Mouse (Mus musculus): ENCODE data around the gene Socs2. TPM values are rescaled to one million over a fixed set of nuclear protein-coding genes. Genes with fewer than 3 reads are reported as not detected.

The Socs2 gene
- total and polyA plus RNA-seq, 2 experiments from 2014 or later = 80.7 to 154 TPM

- Histone ChIP-seq H3K27me3 (ENCODE audit: insufficient read depth, low read length) (no peaks in the 10 kb centered on the region), H3K9ac (no peak overlapping the region), H3K4me2 (ENCODE audit: low read depth) (no peak overlapping the region), H3K36me3 (ENCODE audit: insufficient read depth) (no peaks in the 10 kb centered on the region), H3K4me3 (ENCODE audit: low read depth, low read length) (no peak overlapping the region), H3K9me3 (ENCODE audit: low read length) (peaks cover 4% of the 10 kb centered on the region; the same call in 1 of the 2 replicates), H3K4me1 (ENCODE audit: insufficient read depth) (no peaks in the 10 kb centered on the region), H3K27ac (ENCODE audit: low read depth, low read length) (no peak overlapping the region)
- WGBS = 88% methylated on average over 8 of the region's 8 CpGs
- TF ChIP-seq CTCF (IDR thresholded peaks at IDR 0.05; ENCODE audit: low read depth) = no peak
- DNase-seq (no peak), ATAC-seq (no peak)
Observed at GRCm38 (mm10) chr10:95384446-95384845, 32.5 kb downstream of the Socs2 start.

DNA sequence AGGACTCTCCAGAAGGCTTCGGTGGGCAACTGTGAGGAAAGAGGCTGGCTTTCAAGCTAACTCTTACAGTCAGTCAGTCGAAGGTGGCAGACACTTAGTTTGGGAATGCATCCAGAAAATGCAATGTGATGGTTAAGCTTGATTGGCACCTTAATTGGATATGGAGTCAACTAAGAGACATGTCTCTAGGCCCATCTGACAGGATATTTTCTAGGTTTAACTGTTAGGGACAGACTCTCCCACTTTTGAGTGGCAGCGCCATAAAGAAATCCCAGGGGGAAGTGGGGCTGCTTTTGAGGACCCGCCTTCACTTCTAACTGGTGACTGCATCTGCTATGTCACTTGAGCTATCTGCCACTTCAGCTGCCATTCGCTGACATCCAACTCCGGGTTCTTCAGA lies 43.6 kb downstream of the Socs2 start:
- TF ChIP-seq CTCF (IDR thresholded peaks at IDR 0.05; ENCODE audit: low read depth) = no peak
- ATAC-seq = peak; percentile 83
- peak; percentile 30 for DNase-seq
- no peaks in the 10 kb centered on the region for H3K36me3 ChIP-seq (ENCODE audit: insufficient read depth)
- 57% methylated on average over 6 of the region's 6 CpGs for WGBS
- no peaks in the 10 kb centered on the region for H3K4me1 ChIP-seq (ENCODE audit: insufficient read depth)
- no peak overlapping the region for H3K9ac ChIP-seq
- no peaks in the 10 kb centered on the region for H3K9me3 ChIP-seq (ENCODE audit: low read length)
- H3K27ac ChIP-seq (ENCODE audit: low read depth, low read length) = no peak overlapping the region
- no peak overlapping the region for H3K4me2 ChIP-seq (ENCODE audit: low read depth)
- no peaks in the 10 kb centered on the region for H3K27me3 ChIP-seq (ENCODE audit: insufficient read depth, low read length)
- H3K4me3 ChIP-seq (ENCODE audit: low read depth, low read length) = no peak overlapping the region

GRCm38 (mm10) chr10:95371942-95372341 lies 45.0 kb downstream of the Socs2 start:
- WGBS = 88% methylated on average over 3 of the region's 3 CpGs
- no peak for DNase-seq
- no peak overlapping the region for H3K4me2 ChIP-seq (ENCODE audit: low read depth)
- no peak overlapping the region for H3K4me3 ChIP-seq (ENCODE audit: low read depth, low read length)
- H3K27ac ChIP-seq (ENCODE audit: low read depth, low read length) = no peak overlapping the region
- H3K9ac ChIP-seq = no peak overlapping the region
- no peaks in the 10 kb centered on the region for H3K4me1 ChIP-seq (ENCODE audit: insufficient read depth)
- H3K27me3 ChIP-seq (ENCODE audit: insufficient read depth, low read length) = no peaks in the 10 kb centered on the region
- H3K9me3 ChIP-seq (ENCODE audit: low read length) = no peaks in the 10 kb centered on the region
- TF ChIP-seq CTCF (IDR thresholded peaks at IDR 0.05; ENCODE audit: low read depth) = no peak
- ATAC-seq = no peak
- no peaks in the 10 kb centered on the region for H3K36me3 ChIP-seq (ENCODE audit: insufficient read depth)

DNA sequence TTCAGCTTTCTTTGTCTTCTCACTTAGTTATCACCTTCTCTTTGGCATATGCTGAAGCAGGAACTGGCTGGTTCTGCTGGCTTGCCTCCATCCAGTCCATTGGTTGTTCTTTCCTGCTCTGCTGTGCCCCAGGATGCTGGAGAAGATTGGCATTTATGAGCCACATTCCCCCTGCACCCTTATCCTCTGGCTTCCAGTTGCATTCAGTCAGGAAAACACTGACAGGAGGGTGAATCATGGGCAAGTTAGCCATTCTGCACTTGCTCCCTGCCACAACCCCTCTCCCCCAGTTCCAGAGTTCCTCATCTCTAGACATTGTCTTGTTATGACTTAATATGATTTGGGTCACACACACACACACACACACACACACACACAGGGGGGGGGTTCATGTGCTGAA lies 47.8 kb downstream of the Socs2 start:
- ATAC-seq = no peak
- no peak for DNase-seq
- H3K9me3 ChIP-seq (ENCODE audit: low read length) = no peaks in the 10 kb centered on the region

DNA sequence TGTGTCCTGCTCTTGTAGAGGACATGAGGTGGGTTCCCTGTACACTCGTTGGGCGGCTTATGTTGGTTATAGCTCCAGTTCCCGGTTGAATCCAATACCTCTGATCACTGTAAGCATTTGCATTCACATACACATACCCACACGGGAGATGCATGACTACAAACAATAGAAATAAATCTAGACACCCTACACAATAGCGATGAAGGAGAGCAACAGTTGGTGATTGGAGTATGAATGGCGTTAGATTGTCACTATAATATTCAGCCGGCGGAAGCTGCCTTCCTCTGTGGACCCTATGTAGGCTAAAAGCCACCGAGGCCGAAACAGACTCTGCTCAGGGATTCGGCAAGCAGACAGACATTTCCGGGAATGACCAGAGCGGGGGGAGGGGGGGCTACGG lies 48.8 kb downstream of the Socs2 start:
- ATAC-seq = no peak
- 85% methylated on average over 14 of the region's 14 CpGs for WGBS
- H3K27ac ChIP-seq (ENCODE audit: low read depth, low read length) = no peak overlapping the region
- no peak overlapping the region for H3K9ac ChIP-seq
- no peak overlapping the region for H3K4me2 ChIP-seq (ENCODE audit: low read depth)
- no peaks in the 10 kb centered on the region for H3K4me1 ChIP-seq (ENCODE audit: insufficient read depth)
- H3K36me3 ChIP-seq (ENCODE audit: insufficient read depth) = no peaks in the 10 kb centered on the region
- no peak for DNase-seq
- TF ChIP-seq CTCF (IDR thresholded peaks at IDR 0.05; ENCODE audit: low read depth) = no peak
- H3K9me3 ChIP-seq (ENCODE audit: low read length) = no peaks in the 10 kb centered on the region
- no peaks in the 10 kb centered on the region for H3K27me3 ChIP-seq (ENCODE audit: insufficient read depth, low read length)
- H3K4me3 ChIP-seq (ENCODE audit: low read depth, low read length) = no peak overlapping the region

More for the DNA sequence above, 47.8 kb downstream of the Socs2 start:
- H3K4me2 ChIP-seq (ENCODE audit: low read depth) = no peak overlapping the region
- H3K36me3 ChIP-seq (ENCODE audit: insufficient read depth) = no peaks in the 10 kb centered on the region
- no peaks in the 10 kb centered on the region for H3K27me3 ChIP-seq (ENCODE audit: insufficient read depth, low read length)
- no peak overlapping the region for H3K27ac ChIP-seq (ENCODE audit: low read depth, low read length)
- TF ChIP-seq CTCF (IDR thresholded peaks at IDR 0.05; ENCODE audit: low read depth) = no peak
- no peaks in the 10 kb centered on the region for H3K4me1 ChIP-seq (ENCODE audit: insufficient read depth)
- H3K9ac ChIP-seq = no peak overlapping the region
- H3K4me3 ChIP-seq (ENCODE audit: low read depth, low read length) = no peak overlapping the region

DNA sequence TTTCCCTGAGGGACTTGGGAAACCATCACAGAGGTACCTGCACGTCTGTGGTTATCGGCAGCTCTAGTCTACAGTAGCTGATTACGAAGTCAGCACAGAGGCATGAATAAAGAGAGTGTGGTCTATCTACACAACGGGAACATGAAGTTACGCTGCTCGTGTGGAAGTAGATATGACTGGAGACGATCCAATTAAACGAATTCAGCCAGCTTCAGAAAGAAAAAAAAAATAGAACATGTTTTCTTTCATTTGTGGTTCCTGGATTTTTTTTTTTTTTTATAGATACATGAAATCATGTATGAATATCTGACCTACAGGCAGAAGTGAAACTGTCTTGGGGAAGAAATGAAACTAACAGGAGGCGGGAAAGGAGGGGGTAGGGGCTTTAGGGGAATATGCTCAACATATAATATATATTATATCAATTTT lies 49.3 kb downstream of the Socs2 start:
- Histone ChIP-seq H3K4me1 (ENCODE audit: insufficient read depth) (no peaks in the 10 kb centered on the region), H3K9ac (no peak overlapping the region), H3K36me3 (ENCODE audit: insufficient read depth) (no peaks in the 10 kb centered on the region), H3K4me3 (ENCODE audit: low read depth, low read length) (no peak overlapping the region), H3K27ac (ENCODE audit: low read depth, low read length) (no peak overlapping the region), H3K27me3 (ENCODE audit: insufficient read depth, low read length) (no peaks in the 10 kb centered on the region), H3K4me2 (ENCODE audit: low read depth) (no peak overlapping the region), H3K9me3 (ENCODE audit: low read length) (no peaks in the 10 kb centered on the region)
- ATAC-seq = no peak
- DNase-seq = peak; percentile 32
- TF ChIP-seq CTCF (IDR thresholded peaks at IDR 0.05; ENCODE audit: low read depth) = no peak
- WGBS = 66% methylated on average over 9 of the region's 9 CpGs

DNA sequence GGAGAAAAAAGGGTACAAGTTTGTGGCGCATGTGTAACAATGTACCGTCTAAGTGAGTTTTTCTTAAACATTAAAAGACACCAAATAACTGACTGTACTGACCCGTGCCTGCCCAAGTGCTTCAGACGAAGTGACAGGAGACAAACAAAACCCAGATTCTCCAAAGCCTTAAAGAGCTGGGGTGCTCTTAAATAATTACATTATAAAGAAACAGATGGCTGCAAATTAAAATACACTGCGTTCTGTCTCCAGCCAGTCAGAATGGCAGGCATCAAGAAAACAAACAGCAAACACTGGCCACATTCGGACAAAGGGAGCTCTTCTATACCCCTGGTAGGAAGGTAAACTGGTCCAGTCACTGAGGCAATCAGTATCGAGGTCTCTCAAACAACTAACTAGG lies 49.7 kb downstream of the Socs2 start:
- Histone ChIP-seq H3K4me2 (ENCODE audit: low read depth) (no peak overlapping the region), H3K4me3 (ENCODE audit: low read depth, low read length) (no peak overlapping the region), H3K9ac (no peak overlapping the region), H3K27me3 (ENCODE audit: insufficient read depth, low read length) (no peaks in the 10 kb centered on the region), H3K4me1 (ENCODE audit: insufficient read depth) (no peaks in the 10 kb centered on the region), H3K27ac (ENCODE audit: low read depth, low read length) (no peak overlapping the region), H3K9me3 (ENCODE audit: low read length) (no peaks in the 10 kb centered on the region), H3K36me3 (ENCODE audit: insufficient read depth) (no peaks in the 10 kb centered on the region)
- WGBS = 42% methylated on average over 7 of the region's 7 CpGs
- no peak for ATAC-seq
- TF ChIP-seq CTCF (IDR thresholded peaks at IDR 0.05; ENCODE audit: low read depth) = no peak
- no peak for DNase-seq

DNA sequence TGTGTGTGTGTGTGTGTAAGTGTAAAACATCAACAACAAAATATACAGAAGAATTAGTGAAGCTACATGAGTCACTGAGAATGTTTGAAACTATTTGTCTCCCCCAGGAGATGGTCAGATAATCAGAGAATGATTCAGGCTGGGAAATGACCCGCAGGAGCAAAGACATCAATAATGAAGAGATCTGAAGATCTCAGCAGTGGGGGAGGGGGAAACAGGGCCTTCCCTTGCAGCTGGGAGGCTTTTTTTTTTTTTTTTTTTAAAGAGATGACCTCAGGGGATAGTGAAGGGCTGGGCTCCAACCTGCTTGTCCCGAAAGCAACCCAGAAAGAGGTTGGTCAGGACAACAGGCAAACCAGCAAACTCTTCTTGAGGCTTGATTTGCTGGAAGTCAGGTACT lies 54.7 kb downstream of the Socs2 start:
- no peaks in the 10 kb centered on the region for H3K4me1 ChIP-seq (ENCODE audit: insufficient read depth)
- no peaks in the 10 kb centered on the region for H3K27me3 ChIP-seq (ENCODE audit: insufficient read depth, low read length)
- no peak overlapping the region for H3K9ac ChIP-seq
- H3K27ac ChIP-seq (ENCODE audit: low read depth, low read length) = no peak overlapping the region
- TF ChIP-seq CTCF (IDR thresholded peaks at IDR 0.05; ENCODE audit: low read depth) = no peak
- DNase-seq = no peak
- no peak overlapping the region for H3K4me2 ChIP-seq (ENCODE audit: low read depth)
- 57% methylated on average over 2 of the region's 2 CpGs for WGBS
- ATAC-seq = no peak
- H3K9me3 ChIP-seq (ENCODE audit: low read length) = no peaks in the 10 kb centered on the region
- no peak overlapping the region for H3K4me3 ChIP-seq (ENCODE audit: low read depth, low read length)
- no peaks in the 10 kb centered on the region for H3K36me3 ChIP-seq (ENCODE audit: insufficient read depth)
